Comparison of ENCODE assay signal across 8 mouse cellular contexts in genomic region chr9:44482552-44482951, GRCm38 (mm10). TPM values are rescaled to one million over a fixed set of nuclear protein-coding genes. Genes with fewer than 3 reads are reported as not detected.
DNase-seq lines count a peak whose midpoint lies in the region; ATAC-seq lines count a peak whose summit lies in the region.

Gene Bcl9l, plus strand, starts transcription at chr9:44482825.

- peaks cover 52% of the 10 kb centered on the region for H3K4me1 ChIP-seq in embryonic facial prominence, embryonic 13.5 days
- peaks cover 75% of the 10 kb centered on the region for H3K4me1 ChIP-seq in heart, embryonic 10.5 days
- peaks cover 67% of the 10 kb centered on the region for H3K4me1 ChIP-seq in kidney, embryonic 15.5 days

- H3K27me3 ChIP-seq in embryonic facial prominence, embryonic 13.5 days: no peaks in the 10 kb centered on the region
- no peaks in the 10 kb centered on the region for H3K27me3 ChIP-seq in heart, embryonic 10.5 days (ENCODE audit: insufficient read depth, poor library complexity, severe bottlenecking)
- no peaks in the 10 kb centered on the region for H3K27me3 ChIP-seq in kidney, embryonic 15.5 days

- peak within 1 kb of the TSS; percentile 98 for H3K4me3 ChIP-seq in embryonic facial prominence, embryonic 13.5 days
- H3K4me3 ChIP-seq in heart, embryonic 10.5 days: peak within 1 kb of the TSS; percentile 97
- peak within 1 kb of the TSS; percentile 98 for H3K4me3 ChIP-seq in kidney, embryonic 15.5 days (replicated peaks)

- DNase-seq in 416B (ENCODE audit: low read depth): peak; percentile 90
- peak; percentile 94 to 96 for DNase-seq in adrenal gland, postnatal 36 days
- DNase-seq in heart, embryonic 10.5 days (ENCODE audit: low spot score): peak; percentile 97
- peak; percentile 83 for DNase-seq in liver
- peak; percentile 66 to 78 for DNase-seq in monocyte, adult 2 months (ENCODE audit: low read depth in 1 of 2, low spot score in 2 of 2)
- DNase-seq in spleen, postnatal 14 days (ENCODE audit: low spot score in 2 of 2): peak; percentile 60 to 78

- H3K36me3 ChIP-seq in embryonic facial prominence, embryonic 13.5 days: 0 out of 2 replicates have a peak, but pooled peaks cover 4% of the 10 kb centered on the region
- H3K36me3 ChIP-seq in heart, embryonic 10.5 days: no peaks in the 10 kb centered on the region
- no peaks in the 10 kb centered on the region for H3K36me3 ChIP-seq in kidney, embryonic 15.5 days

- no peaks in the 10 kb centered on the region for H3K9me3 ChIP-seq in embryonic facial prominence, embryonic 13.5 days
- H3K9me3 ChIP-seq in heart, embryonic 10.5 days: no peaks in the 10 kb centered on the region
- H3K9me3 ChIP-seq in kidney, embryonic 15.5 days (replicated peaks): no peaks in the 10 kb centered on the region

- peak within 1 kb of the TSS; percentile 99 for H3K9ac ChIP-seq in embryonic facial prominence, embryonic 13.5 days
- peak within 1 kb of the TSS; percentile 95 for H3K9ac ChIP-seq in kidney, embryonic 15.5 days

- H3K4me2 ChIP-seq in embryonic facial prominence, embryonic 13.5 days: peak within 1 kb of the TSS; percentile 89
- peak within 1 kb of the TSS; percentile 87 for H3K4me2 ChIP-seq in kidney, embryonic 15.5 days

- peak; percentile 59 for ATAC-seq in embryonic facial prominence, embryonic 13.5 days (ENCODE audit: insufficient number of reproducible peaks, insufficient read depth, low FRiP score, low TSS enrichment, low read depth)
- peak; percentile 44 for ATAC-seq in kidney, embryonic 15.5 days (replicated peaks; ENCODE audit: low FRiP score)

- under 1% methylated on average over 31 of the region's 31 CpGs for WGBS in embryonic facial prominence, embryonic 13.5 days
- under 1% methylated on average over 30 of the region's 31 CpGs for WGBS in heart, embryonic 10.5 days
- under 1% methylated on average over 27 of the region's 31 CpGs for WGBS in kidney, embryonic 15.5 days

- H3K27ac ChIP-seq in embryonic facial prominence, embryonic 13.5 days: peak within 1 kb of the TSS; percentile 98
- peak within 1 kb of the TSS; percentile 96 for H3K27ac ChIP-seq in heart, embryonic 10.5 days
- peak within 1 kb of the TSS; percentile 91 for H3K27ac ChIP-seq in kidney, embryonic 15.5 days

RNA-seq across cellular contexts. Expression of gene Bcl9l, which starts in this region (rescaled TPM):
- 10 to 100 TPM; 47.6 to 51.8 TPM for total RNA-seq in adrenal gland, postnatal 36 days (2021)
- 18.2 and 19.3 TPM in 2 replicates for polyA plus RNA-seq in embryonic facial prominence, embryonic 13.5 days (2015; fragmentation: Nextera tagmentation; extraction: Ambion mirVana)
- 7.6 and 9.6 TPM in 2 replicates for polyA plus RNA-seq in heart, embryonic 10.5 days (2016; fragmentation: Nextera tagmentation; extraction: Ambion mirVana)
- 11.3 and 11.7 TPM in 2 replicates for polyA plus RNA-seq in kidney, embryonic 15.5 days (2015; fragmentation: Nextera tagmentation; extraction: Ambion mirVana)

Comparison
In these comparisons a context has a peak if more than half of its experiments do, and no peak if none do; other contexts are left out.
1. Peak in every context shown above with its lines: DNase-seq, ATAC-seq, H3K4me3 ChIP-seq and H3K27ac ChIP-seq.